Mouse (Mus musculus) limb, embryonic 14.5 days (tissue): Measurements from ENCODE around the gene AW822073. TPM values are rescaled to one million over a fixed set of nuclear protein-coding genes. Genes with fewer than 3 reads are reported as not detected.

ENCODE experiments used
- ATAC-seq: fragments of 200-750 bp; cut with Nextera tagmentation; 2 replicates; pipeline ENCODE4 v1.8.0; 2017; ENCODE audit warnings: low read depth, moderate number of reproducible peaks, moderate TSS enrichment; ENCODE audit not compliant: low FRiP score
- DNase-seq: peaks from one replicate; pipeline ENCODE4 v3.0.0-alpha.2; 2015; ENCODE audit warnings: low spot score
- H3K27ac ChIP-seq: fragments of 300-500 bp; sonication (generic); replicated peaks from 2 replicates; pipeline ENCODE4 v1.5.1; 2014; ENCODE audit warnings: low read depth, mild to moderate bottlenecking, low read length, moderate library complexity, mixed read lengths
- H3K27me3 ChIP-seq: fragments of 300-500 bp; sonication (generic); 2 replicates; pipeline ENCODE4 v1.6.1; 2014; ENCODE audit warnings: low read length, mixed read lengths; ENCODE audit not compliant: control insufficient read depth, insufficient read depth
- H3K36me3 ChIP-seq: fragments of 300-500 bp; sonication (generic); 2 replicates; pipeline ENCODE4 v1.6.1; 2014; ENCODE audit warnings: mild to moderate bottlenecking, low read length, moderate library complexity, mixed read lengths; ENCODE audit not compliant: control insufficient read depth, insufficient read depth
- H3K4me1 ChIP-seq: fragments of 300-500 bp; sonication (generic); 2 replicates; pipeline ENCODE4 v1.6.1; 2014; ENCODE audit warnings: antibody characterized with exemption, low read length, mixed read lengths; ENCODE audit not compliant: control insufficient read depth, insufficient read depth
- H3K4me2 ChIP-seq: fragments of 300-500 bp; sonication (generic); replicated peaks from 2 replicates; pipeline ENCODE4 v1.6.1; 2014; ENCODE audit warnings: low read depth, mild to moderate bottlenecking, low read length, moderate library complexity; ENCODE audit not compliant: severe bottlenecking
- H3K4me3 ChIP-seq: fragments of 300-500 bp; sonication (generic); replicated peaks from 2 replicates; pipeline ENCODE4 v1.5.1; 2014; ENCODE audit warnings: low read length
- H3K9ac ChIP-seq: fragments of 300-500 bp; sonication (generic); 2 replicates; pipeline ENCODE4 v1.6.1; 2014; ENCODE audit warnings: mild to moderate bottlenecking, low read depth, low read length, moderate library complexity; ENCODE audit not compliant: severe bottlenecking
- H3K9me3 ChIP-seq: fragments of 300-500 bp; sonication (generic); 2 replicates; pipeline ENCODE4 v1.6.1; 2016; ENCODE audit warnings: low read length; ENCODE audit not compliant: control insufficient read depth
- POLR2A ChIP-seq: fragments of 200-500 bp; IDR thresholded peaks from 2 replicates; pipeline ENCODE4 v1.8.0; 2012; ENCODE audit warnings: inconsistent platforms, mild to moderate bottlenecking, moderate library complexity, borderline replicate concordance; ENCODE audit not compliant: insufficient read depth, insufficient read length; ENCODE audit errors: extremely low read depth
- WGBS: fragments of 180-500 bp; shearing (Covaris S2); extraction: QIAGEN DNeasy Blood & Tissue Kit; methylation state at CpG from one replicate; pipeline ENCODE4 v1.1.7; 2014; 5-methylcytosine and 5-hydroxymethylcytosine counted together
- polyA plus RNA-seq, 2 experiments: library from polyadenylated mRNA; depleted of rRNA in 1 of 2; stranded (reverse) in 1 of 2; unstranded in 1 of 2; fragments of >200 nt; fragmentation: Nextera tagmentation in 1 of 2; extraction: Ambion mirVana in 1 of 2; gene quantifications; 2 replicates each; pipeline versions ENCODE4 v1.2.1 to v1.2.3; 2012 to 2014

Gene AW822073
- polyA plus RNA-seq, 2 experiments: not detected

- Histone ChIP-seq H3K36me3 (no peaks in the 10 kb centered on the region), H3K4me3 (no peak overlapping the region), H3K27ac (no peak overlapping the region), H3K9ac (no peak overlapping the region), H3K4me2 (no peak overlapping the region), H3K9me3 (no peaks in the 10 kb centered on the region), H3K27me3 (no peaks in the 10 kb centered on the region), H3K4me1 (no peaks in the 10 kb centered on the region)
- DNase-seq (no peak), ATAC-seq (no peak)
- WGBS: 93% methylated on average over 2 of the region's 2 CpGs
- no peak for TF ChIP-seq POLR2A
Measured at GRCm38 (mm10) chr10:58211213-58211612, 13.5 kb downstream of the AW822073 start.

- H3K27ac ChIP-seq: no peak overlapping the region
- no peak overlapping the region for H3K9ac ChIP-seq
- H3K36me3 ChIP-seq: no peaks in the 10 kb centered on the region
- TF ChIP-seq POLR2A: no peak
- H3K4me2 ChIP-seq: no peak overlapping the region
- ATAC-seq: no peak
- H3K4me3 ChIP-seq: no peak overlapping the region
- WGBS: 67% methylated on average over 1 of the region's 1 CpGs
- H3K27me3 ChIP-seq: no peaks in the 10 kb centered on the region
- H3K9me3 ChIP-seq: 0 out of 2 replicates have a peak, but pooled peaks cover 3% of the 10 kb centered on the region
- DNase-seq: no peak
- no peaks in the 10 kb centered on the region for H3K4me1 ChIP-seq
Measured at GRCm38 (mm10) chr10:58210514-58210913, 14.2 kb downstream of the AW822073 start.

GRCm38 (mm10) chr10:58209710-58210467 lies 14.8 kb downstream of the AW822073 start:
- H3K4me2 ChIP-seq: no peak overlapping the region
- H3K4me1 ChIP-seq: no peaks in the 10 kb centered on the region
- ATAC-seq (no peak), DNase-seq (no peak)
- H3K9me3 ChIP-seq: 0 out of 2 replicates have a peak, but pooled peaks cover 3% of the 10 kb centered on the region
- no peak for TF ChIP-seq POLR2A
- H3K9ac ChIP-seq: no peak overlapping the region
- H3K4me3 ChIP-seq: no peak overlapping the region
- 66% methylated on average over 2 of the region's 2 CpGs for WGBS
- no peaks in the 10 kb centered on the region for H3K36me3 ChIP-seq
- no peak overlapping the region for H3K27ac ChIP-seq
- H3K27me3 ChIP-seq: no peaks in the 10 kb centered on the region

- no peak for TF ChIP-seq POLR2A
- 86% methylated on average over 4 of the region's 4 CpGs for WGBS
Measured at GRCm38 (mm10) chr10:58206639-58207404, 17.9 kb downstream of the AW822073 start.

GRCm38 (mm10) chr10:58205986-58206385 lies 18.7 kb downstream of the AW822073 start:
- no peak for DNase-seq
- 55% methylated on average over 1 of the region's 1 CpGs for WGBS

More at GRCm38 (mm10) chr10:58206639-58207404, 17.9 kb downstream of the AW822073 start:
- H3K27me3 ChIP-seq: no peaks in the 10 kb centered on the region
- no peak overlapping the region for H3K4me3 ChIP-seq
- no peaks in the 10 kb centered on the region for H3K36me3 ChIP-seq
- no peaks in the 10 kb centered on the region for H3K4me1 ChIP-seq
- no peak overlapping the region for H3K27ac ChIP-seq
- H3K4me2 ChIP-seq: no peak overlapping the region
- H3K9ac ChIP-seq: no peak overlapping the region
- 0 out of 2 replicates have a peak, but pooled peaks cover 3% of the 10 kb centered on the region for H3K9me3 ChIP-seq
- no peak for ATAC-seq
- DNase-seq: no peak

More at GRCm38 (mm10) chr10:58205986-58206385, 18.7 kb downstream of the AW822073 start:
- Histone ChIP-seq H3K27ac (no peak overlapping the region), H3K9me3 (0 out of 2 replicates have a peak, but pooled peaks cover 3% of the 10 kb centered on the region), H3K4me2 (no peak overlapping the region), H3K9ac (no peak overlapping the region), H3K27me3 (no peaks in the 10 kb centered on the region), H3K4me1 (no peaks in the 10 kb centered on the region), H3K36me3 (no peaks in the 10 kb centered on the region), H3K4me3 (no peak overlapping the region)
- no peak for TF ChIP-seq POLR2A
- no peak for ATAC-seq

Other genes starting within 250 kb of the AW822073 start
- not detected in 2 replicates for gene Duxf3, start 7.7 kb upstream of the AW822073 start, polyA plus RNA-seq (2012; rRNA removed)
- not detected in 2 replicates for gene Duxf3, start 7.7 kb upstream of the AW822073 start, polyA plus RNA-seq (2014; fragmentation: Nextera tagmentation; extraction: Ambion mirVana)
- not detected in 2 replicates for gene Gm4981, start 11.8 kb upstream of the AW822073 start, polyA plus RNA-seq (2012; rRNA removed)
- not detected in 2 replicates for gene Gm4981, start 11.8 kb upstream of the AW822073 start, polyA plus RNA-seq (2014; fragmentation: Nextera tagmentation; extraction: Ambion mirVana)
- gene Gcc2, start 30.6 kb upstream of the AW822073 start, polyA plus RNA-seq (2012; rRNA removed): 24.9 and 29.3 TPM in 2 replicates
- 42.5 and 51.0 TPM in 2 replicates for gene Gcc2, start 30.6 kb upstream of the AW822073 start, polyA plus RNA-seq (2014; fragmentation: Nextera tagmentation; extraction: Ambion mirVana)
- 37.3 and 39.9 TPM in 2 replicates for gene Lims1, start 98.5 kb upstream of the AW822073 start, polyA plus RNA-seq (2012; rRNA removed)
- 109 and 111 TPM in 2 replicates for gene Lims1, start 98.5 kb upstream of the AW822073 start, polyA plus RNA-seq (2014; fragmentation: Nextera tagmentation; extraction: Ambion mirVana)
- gene Ranbp2, start 222.0 kb upstream of the AW822073 start, polyA plus RNA-seq (2012; rRNA removed): 11.1 and 15.3 TPM in 2 replicates
- 27.0 and 28.5 TPM in 2 replicates for gene Ranbp2, start 222.0 kb upstream of the AW822073 start, polyA plus RNA-seq (2014; fragmentation: Nextera tagmentation; extraction: Ambion mirVana)